Mouse (Mus musculus): ENCODE data around the gene Thegl.

Gene Thegl

DNA sequence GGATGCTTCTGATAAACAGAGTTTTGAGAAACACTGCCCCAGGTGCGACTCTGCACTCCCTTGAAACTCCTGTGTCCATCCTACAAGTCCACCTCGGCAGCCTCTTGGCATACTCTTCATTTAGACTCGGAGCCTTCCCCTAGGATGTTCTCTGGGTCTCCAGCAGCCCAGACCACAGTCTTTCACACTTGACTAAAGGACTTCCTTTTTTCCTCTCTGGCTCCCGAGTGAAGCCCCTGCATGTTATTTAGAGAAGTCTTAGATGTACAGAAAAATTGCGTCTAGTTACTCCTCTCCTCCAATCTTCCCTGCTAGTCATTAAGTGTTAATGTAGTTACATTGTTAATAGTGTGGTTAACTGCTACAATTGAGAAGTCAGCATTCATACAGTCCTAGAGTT is 28.5 kb downstream of the Thegl start:
- DNase-seq (ENCODE audit: low read depth, low spot score): no peak

- no peak for DNase-seq (ENCODE audit: low read depth, low spot score)
These were observed 36.8 kb downstream of the Thegl start for GRCm38 (mm10) chr5:77052616-77053015.

GRCm38 (mm10) chr5:77056881-77057440 is 41.1 kb downstream of the Thegl start:
- DNase-seq (ENCODE audit: low read depth, low spot score): no peak

- no peak for DNase-seq (ENCODE audit: low read depth, low spot score)
These were observed 44.5 kb downstream of the Thegl start for GRCm38 (mm10) chr5:77060363-77060762.

GRCm38 (mm10) chr5:77061372-77062038 is 45.7 kb downstream of the Thegl start:
- DNase-seq (ENCODE audit: low read depth, low spot score): peak; percentile 60

DNA sequence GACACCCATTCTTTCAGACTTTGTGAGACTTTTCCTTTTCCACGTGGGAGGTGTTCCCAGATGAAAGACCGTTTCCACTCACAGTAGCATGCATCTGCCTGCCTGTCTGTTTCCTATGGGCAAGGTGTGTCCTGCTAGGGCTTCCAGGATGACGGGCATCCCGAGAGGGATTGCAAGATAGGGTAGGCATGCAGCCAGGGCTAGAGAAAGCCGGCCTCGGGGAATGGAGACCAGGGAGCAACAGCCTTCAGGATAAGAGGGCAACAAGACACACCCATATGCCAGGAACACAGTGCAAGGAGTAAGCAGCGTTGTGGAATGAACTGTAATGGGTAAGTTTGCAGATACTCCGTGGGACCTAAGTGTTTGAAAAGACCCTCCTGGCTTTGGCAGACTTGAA is 51.5 kb downstream of the Thegl start:
- DNase-seq (ENCODE audit: low read depth, low spot score): no peak

- no peak for DNase-seq (ENCODE audit: low read depth, low spot score)
These were observed 55.2 kb downstream of the Thegl start for GRCm38 (mm10) chr5:77070987-77071386.

GRCm38 (mm10) chr5:77071626-77072025 is 55.8 kb downstream of the Thegl start:
- DNase-seq (ENCODE audit: low read depth, low spot score): no peak

GRCm38 (mm10) chr5:77073794-77074193 is 58.0 kb downstream of the Thegl start:
- DNase-seq (ENCODE audit: low read depth, low spot score): no peak

- DNase-seq (ENCODE audit: low read depth, low spot score): no peak
These were observed 59.1 kb downstream of the Thegl start for GRCm38 (mm10) chr5:77074914-77075313.

DNA sequence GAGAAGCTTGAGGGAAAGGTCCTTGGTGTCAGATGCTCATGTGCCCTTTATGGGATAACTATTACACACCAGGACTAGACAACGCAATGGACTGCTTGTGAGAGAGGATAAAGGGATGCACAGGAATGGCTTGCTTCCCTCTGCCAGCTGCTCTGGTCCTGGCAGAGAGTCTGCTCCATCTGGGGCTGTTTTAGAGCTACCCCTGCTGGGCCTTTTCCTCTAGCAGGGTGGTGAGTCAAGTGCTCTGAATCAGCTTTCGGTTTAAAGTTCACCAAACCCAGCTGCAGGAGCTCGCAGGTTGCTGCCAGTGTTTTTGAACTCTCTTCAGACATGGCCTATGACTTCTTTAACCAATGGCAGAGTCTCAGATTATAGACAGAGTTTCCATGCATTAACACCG is 60.1 kb downstream of the Thegl start:
- DNase-seq (ENCODE audit: low read depth, low spot score): no peak

DNA sequence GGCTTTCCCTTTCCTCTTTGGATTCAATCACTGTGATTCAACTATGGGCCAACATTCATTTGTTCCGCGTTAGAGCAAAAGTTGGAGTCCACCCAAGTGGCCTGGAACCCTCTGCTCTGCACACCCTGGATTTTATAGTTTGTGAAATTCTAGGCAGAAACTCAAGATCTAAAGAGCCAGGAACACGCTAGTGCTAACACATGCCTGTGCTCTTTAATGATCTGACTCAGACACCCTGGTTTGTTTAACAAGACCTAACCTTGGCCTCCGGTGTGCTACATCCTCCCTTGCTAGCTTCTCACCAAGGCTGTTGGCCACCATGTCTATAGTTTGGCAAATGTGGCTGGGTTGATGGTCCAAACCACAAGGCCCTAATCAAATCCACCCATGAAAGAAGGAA is 64.9 kb downstream of the Thegl start:
- DNase-seq (ENCODE audit: low read depth, low spot score): no peak

- no peak for DNase-seq (ENCODE audit: low read depth, low spot score)
These were observed 66.9 kb downstream of the Thegl start for GRCm38 (mm10) chr5:77082735-77083134.

- DNase-seq (ENCODE audit: low read depth, low spot score): no peak
These were observed 68.6 kb downstream of the Thegl start for GRCm38 (mm10) chr5:77084418-77084817.

DNA sequence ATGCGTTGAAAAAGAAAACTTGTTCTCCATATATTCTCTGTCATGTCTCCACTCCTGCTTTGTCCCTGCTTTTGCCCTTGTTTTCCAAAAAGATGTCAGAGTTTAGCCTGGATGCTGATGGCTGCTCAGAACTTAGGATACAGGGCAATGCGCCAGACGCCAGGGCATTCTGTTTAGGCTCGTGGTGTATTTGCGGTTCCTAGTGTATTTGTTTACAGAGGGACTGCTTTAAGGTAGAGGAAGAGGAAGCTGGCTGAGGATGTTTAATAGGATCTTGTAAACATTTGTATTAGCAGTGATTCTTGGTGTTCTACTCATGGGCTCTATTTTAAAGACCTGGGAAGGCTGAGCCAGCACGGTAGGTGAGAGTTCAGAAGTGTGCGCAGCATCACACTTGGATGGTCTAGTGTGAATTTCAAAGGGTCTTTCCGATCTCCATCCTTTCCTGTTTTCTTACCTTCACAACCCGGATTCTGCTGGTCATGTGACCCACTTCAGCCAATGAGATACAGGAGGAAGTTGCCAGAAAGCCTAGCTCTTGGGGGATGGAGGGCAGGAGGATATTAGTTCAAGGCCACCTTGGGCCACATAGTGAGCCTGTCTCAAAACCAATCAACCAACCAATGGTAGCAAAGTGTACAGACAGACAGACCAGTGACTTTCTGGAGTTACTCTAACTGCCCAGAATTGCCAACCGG is 70.1 kb downstream of the Thegl start:
- DNase-seq (ENCODE audit: low read depth, low spot score): no peak

DNA sequence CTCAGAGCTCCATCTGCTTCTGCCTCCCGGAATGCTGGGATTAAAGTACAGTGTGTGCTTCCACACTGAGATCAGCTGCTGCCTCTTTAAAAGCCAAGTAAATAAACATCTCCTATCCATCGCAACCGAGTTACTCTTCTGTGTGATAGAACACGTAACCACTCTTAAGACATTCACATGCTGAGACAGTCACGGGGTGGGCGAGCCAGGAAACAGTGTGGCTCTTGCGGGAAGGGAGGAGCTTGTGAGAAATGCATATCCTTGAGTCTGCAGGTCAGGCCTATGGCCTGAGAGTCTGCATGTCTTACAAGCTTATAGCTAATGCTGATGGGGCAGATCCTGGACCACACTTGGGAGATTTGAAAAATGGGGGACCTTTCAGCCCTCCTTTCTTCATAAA is 70.7 kb downstream of the Thegl start:
- no peak for DNase-seq (ENCODE audit: low read depth, low spot score)

GRCm38 (mm10) chr5:77087122-77087521 is 71.3 kb downstream of the Thegl start:
- DNase-seq (ENCODE audit: low read depth, low spot score): no peak

- peak; percentile 54 for DNase-seq (ENCODE audit: low read depth, low spot score)
These were observed 73.5 kb downstream of the Thegl start for GRCm38 (mm10) chr5:77089294-77089693.

DNA sequence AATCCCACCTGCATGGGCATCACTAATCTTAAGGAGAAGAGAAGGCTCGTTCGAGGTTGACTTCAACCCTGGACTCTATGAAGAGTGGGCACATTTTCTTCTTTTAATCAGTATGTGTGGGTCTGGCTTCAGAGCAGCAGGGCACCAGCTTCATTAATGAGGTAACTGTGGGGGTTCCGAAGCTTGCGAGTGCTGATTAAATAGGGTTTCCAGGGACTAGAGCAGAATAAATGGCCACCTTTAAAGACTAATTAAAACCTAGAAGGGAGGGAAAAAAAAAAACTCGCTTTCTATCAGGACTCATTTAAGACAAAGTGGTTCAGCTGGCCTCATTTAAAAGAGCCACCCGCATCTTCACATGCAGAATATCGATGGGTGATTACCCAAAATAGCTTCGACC is 74.1 kb downstream of the Thegl start:
- DNase-seq (ENCODE audit: low read depth, low spot score): no peak

- no peak for DNase-seq (ENCODE audit: low read depth, low spot score)
These were observed 74.8 kb downstream of the Thegl start for GRCm38 (mm10) chr5:77090521-77091096.

DNA sequence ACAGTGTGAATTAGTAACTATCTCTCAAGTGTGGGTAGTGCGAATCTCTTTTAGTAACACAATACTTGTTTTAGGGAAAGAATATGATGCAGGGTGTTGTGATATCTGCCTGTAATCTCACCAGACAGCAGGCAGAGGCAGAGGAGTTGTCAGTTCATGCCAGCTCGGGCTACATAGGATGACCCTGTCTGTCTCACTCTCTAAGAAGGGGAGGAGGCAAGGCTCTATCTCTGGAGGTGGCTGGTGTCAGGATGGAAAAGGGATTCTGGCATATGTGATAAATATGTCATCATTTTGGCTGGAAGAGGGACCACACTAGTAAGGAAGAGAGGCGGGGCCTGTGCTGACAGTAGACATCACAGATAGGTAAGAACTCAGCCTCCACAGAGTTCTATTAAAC is 76.1 kb downstream of the Thegl start:
- no peak for DNase-seq (ENCODE audit: low read depth, low spot score)

DNA sequence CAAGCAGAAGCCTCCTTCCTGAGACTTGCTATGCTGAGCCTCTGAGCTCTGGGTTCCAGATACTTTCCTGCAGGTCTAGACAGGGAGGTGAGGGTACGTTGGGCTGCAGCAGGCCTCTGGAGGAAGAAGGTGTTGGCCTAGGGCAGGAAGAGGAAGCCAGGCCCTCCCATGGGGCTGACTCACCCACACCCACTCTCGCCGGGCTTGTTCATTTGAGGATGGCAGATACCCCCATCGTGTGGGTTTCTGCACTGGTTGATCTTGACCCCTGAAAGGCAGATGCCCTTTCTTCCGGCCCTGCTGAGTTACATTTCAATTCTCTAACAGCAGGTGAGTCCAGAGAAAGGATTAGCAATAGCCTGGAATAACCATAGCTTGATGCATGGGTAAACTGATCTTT is 76.7 kb downstream of the Thegl start:
- no peak for DNase-seq (ENCODE audit: low read depth, low spot score)

GRCm38 (mm10) chr5:77093961-77094360 is 78.1 kb downstream of the Thegl start:
- DNase-seq (ENCODE audit: low read depth, low spot score): no peak

Data from mesoderm, embryonic 11.5 days (tissue).